Mouse (Mus musculus) embryo, embryonic 9.5 days (tissue): Measurements from ENCODE around the gene Cxcl9.
"Not testable (repeated sequence)": the region's sequence is repeated elsewhere in the genome, so short reads cannot be mapped to it uniquely, and the experiment has no call there.

Source experiments
- DNase-seq: peaks from one replicate; pipeline ENCODE4 v3.0.0-alpha.2; 2017; ENCODE audit errors: extremely low spot score

Gene Cxcl9

DNA sequence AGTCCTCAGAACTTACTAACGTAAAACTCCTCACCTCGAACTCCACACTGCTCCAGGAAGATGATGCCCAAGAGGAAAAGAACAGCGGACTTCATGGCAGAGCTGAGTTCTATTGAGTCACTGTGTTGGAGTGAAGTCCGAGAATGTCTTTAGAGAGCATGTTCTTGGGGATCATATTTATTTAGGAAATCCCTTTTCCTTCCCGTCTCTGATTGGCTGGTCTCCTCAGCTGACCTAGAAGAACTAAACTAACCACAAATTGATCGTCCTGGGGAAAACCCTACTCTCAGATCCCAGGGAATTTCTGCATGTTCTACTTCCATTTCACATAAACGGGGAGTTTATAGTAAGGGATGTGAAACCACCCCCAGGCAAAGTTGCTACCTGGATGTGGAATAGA lies at the start of gene Cxcl9:
Gene Cxcl9 (minus strand): TSS at position 151 of the 400 bp plus-strand sequence.
- DNase-seq: no peak

DNA sequence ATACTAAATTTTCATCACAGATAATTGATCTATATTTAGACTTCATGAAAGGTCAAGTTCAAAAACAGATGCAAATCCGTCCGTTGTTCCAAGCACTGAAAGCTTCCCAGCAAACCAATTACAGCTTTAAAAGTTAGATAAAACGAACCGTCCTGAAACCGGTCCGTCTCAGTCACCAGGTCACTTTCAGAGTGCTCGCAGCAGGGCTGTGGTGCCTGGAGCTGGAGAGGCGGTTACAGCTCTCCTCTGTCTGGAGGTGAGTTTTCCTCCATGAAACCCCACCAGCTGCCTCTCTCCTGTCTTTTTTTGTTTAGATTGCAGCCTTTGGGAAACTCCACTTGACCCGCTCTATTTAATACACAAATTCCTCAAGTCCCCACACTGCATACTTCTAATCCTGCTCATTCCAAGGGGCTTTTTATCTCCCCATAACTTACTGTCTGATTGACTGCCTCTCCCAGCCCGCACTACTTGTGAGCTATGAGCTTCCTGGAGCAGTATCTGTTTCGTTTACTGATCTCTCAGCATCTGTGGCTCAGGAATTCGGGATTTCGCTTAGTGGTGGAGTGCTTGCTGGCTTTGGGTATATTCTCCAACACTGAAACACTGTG lies 49.0 kb upstream of the Cxcl9 start:
- DNase-seq: no peak

- no peak for DNase-seq
These were observed 47.5 kb upstream of the Cxcl9 start for GRCm38 (mm10) chr5:92375368-92375767.

DNA sequence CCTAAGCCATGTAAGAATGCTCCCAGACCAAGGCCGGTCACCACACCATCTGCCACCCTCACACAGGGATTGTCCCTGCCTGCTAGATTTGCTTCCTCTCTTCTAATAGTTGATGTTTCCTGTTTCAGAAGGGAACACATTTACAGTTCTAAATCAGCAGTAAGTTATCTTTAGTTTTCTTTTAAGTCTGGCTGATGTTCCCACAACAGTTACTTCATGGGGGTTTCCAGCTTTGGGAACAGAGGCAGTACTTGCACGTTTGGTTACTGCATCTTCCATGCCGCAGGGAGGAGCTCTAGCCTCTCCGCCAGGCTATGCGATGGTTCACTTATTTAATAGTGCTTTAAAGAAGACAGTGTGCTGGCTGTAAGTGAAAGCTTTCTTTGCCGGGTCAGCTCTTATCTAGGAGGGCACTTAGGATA lies 46.9 kb upstream of the Cxcl9 start:
- DNase-seq: no peak

GRCm38 (mm10) chr5:92372605-92373004 lies 44.7 kb upstream of the Cxcl9 start:
- DNase-seq: no peak

DNA sequence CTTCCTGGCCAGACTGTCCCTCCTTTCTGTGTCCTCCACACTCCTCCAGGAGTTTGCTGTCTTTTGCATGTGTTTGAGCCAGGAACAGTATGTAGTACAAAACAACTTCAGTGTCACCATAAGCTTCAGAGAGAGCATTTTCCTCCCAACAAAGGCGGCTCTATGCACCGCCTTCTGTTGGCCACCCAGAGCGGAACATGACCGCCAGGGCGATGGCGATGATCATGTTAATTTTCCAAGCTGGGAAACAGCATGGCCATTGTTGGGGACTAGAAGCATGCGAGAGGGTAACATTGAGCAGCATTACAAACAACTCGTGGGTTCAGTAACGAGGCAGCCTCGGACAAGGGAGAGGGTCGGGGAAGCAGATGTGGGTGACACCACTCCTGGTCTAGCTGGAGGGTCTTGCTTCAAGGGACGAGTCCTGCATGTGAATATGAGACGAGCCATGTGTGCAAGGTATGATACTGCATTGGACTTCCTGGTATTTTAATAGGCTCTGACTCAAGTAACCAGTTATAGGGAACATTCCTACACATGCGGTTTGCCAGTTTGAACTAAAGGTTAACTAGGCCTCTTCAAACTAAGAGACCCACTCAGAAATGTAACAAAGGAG lies 43.6 kb upstream of the Cxcl9 start:
- no peak for DNase-seq

GRCm38 (mm10) chr5:92370891-92371290 lies 43.0 kb upstream of the Cxcl9 start:
- no peak for DNase-seq

DNA sequence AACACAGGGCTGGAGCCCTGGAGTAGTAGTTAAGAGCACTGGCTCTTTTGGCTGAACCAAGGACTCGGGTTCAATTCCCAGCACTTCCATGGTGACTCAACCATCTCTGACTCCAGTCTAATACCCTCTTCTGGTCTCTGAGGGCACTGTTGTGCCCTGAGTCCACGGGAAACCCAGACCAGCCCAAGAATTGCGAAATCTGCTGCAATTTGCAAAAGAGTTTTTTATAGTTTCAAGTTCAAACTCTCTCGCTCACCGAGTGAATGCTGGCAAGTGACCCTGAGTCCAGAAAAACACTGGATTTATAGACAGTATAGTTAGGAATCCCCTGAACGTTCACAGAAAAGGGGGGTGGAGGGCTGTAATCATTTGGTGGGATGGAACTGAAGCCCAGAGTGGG lies 42.5 kb upstream of the Cxcl9 start:
- DNase-seq: no peak

DNA sequence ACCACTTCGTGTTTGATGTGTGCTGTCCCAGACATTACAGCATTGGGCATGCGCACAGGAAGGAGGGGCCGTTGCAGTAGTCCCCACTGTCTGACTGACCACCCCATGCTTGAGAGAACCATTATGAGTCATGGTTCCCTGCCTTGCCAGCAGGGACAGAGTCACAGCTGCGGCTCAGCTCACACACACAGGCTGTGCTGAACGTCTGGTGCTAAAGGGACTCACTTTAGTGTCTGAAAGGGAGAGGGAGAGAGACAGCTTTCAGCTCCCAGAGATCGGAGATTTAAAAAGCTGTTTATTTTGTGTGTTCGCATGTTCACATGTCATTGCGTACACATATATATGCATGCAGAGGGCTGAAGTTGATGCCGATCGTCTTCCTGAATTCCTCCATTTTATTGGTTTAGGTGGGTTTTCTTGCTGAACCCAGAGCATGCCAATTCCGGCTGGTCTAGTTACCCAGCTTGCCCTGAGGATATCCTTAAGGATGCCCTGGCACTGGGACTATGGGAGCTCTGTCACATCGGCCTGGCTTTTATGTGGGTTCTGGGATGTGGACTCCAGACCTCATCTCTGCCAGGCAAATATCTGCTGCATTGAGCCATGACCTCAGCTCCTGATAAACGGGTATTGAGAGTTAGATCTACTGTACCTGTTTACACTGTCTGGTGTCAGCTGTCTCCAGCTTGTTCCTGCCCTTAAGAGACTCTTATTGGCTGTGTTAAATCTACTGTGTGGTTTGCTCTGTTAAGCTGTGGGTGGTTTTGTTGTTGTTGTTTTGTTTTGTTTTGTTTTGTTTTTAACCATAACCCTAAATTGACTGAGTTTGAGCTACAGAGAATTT lies 41.5 kb upstream of the Cxcl9 start:
- no peak for DNase-seq

DNA sequence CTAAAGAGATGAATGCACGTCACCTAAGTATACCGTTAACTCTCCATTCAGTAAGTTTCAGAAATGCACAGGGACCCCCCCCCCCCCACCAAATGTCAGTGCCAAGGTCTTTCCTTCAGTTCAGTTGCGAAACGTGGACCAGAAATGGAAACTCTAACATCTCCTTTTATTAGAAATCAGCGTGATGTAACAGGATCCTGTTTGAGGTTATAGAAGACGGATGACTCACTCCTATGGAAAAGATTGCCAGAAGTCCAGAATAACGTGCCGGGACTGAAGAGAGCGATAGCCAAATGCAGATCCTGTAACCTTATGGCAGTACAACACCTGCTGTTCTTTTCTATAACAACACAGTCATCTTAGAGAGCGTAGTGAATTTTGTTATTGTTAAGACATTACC lies 40.5 kb upstream of the Cxcl9 start:
- DNase-seq: no peak

DNA sequence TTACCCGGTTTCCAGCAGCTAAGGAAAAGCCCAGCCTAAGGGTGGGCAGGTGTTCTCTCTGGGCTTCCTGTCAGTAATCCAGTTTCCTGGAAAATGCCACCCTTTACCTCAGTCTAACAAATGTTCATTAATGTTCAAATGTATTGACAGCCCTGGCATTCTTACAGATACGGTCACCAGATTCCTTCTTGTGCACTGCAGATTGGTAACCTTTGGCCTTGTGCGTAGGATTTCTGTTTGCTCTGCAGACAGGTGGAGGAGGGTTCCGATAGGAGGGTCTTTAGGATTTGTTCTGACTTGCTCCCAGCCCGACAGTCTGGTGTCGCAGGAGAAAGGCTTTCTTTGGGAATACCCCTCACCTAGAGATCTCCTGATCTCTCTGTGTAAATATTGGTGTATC lies 38.7 kb upstream of the Cxcl9 start:
- DNase-seq: no peak

DNA sequence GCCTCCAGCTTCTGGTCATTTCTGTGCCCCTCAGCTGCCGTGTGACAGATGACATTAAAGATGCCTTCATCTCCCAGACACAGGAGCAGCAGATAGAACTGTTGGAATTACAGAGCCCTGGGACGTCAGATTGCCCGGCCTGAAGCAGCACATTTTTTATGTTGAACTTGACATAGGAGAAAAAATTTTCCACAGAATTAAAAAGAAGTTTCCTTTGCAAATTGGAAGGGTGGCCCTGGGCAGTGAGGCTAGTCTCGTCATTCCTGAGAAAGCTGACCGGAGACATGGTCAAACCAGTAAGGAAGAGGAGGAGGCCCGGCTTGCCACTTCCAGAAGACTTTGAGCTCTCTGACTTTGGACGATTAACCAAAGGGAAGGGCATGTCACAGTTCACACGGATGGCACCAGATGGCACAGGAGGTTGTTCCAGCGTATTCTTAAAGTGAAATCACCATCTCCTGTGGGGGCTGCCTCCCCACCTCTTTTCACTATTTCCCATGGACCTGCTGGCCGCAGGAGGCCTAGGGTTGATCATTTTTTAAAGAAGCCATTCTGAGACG lies 37.3 kb upstream of the Cxcl9 start:
- no peak for DNase-seq

DNA sequence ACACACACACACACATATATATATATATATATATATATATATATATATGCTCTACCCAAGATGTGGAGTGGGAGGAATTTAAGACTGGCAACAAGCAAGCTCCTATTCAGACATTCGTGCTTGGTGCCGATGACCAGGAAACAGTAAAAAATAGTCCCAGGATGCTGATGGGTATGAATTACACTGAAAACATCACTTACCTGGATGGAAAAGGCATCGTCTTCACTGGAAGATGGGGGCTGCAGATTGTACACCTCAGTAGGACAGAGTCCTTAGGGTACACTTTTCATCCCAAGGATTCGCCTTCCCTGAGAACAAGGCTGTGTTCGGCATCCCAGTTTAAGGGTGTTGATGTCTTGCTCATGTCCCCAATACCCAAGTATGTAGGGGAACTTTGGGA lies 36.1 kb upstream of the Cxcl9 start:
- DNase-seq: no peak

- no peak for DNase-seq
These were observed 35.3 kb upstream of the Cxcl9 start for GRCm38 (mm10) chr5:92363179-92363578.

DNA sequence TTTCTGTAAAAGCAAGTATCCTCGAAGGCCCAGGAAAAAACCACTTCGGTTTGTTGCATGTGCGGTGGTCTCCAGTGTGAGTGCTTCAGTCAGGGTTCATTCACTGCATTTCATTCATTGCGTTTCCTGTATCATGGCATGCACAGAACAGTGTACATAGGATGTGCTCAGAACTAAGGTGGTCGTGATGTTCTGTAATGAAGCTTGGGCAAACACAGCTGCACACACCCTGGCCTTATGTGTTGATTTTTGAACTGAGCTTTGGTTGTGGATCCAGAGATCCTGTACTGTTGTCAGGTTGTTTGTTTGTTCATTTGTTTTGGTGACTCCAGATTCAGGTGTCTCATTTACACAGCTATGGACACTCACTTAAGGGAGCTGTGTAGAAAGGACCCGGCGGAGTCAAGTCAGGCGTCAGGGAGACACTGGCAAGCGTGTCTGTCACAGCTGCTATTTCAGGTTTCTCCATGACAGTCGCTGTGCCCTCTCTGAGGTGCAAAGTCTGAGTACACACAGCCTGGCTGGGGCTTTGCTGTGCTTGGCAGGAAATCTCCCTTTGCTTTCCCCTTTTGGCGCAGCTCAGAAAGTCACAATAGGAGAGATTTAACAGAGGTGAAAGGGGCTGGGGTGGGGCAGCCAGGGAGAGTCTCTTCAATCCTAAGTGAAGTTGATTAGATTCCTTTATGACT lies 31.0 kb upstream of the Cxcl9 start:
- DNase-seq: no peak

GRCm38 (mm10) chr5:92358033-92358432 lies 30.2 kb upstream of the Cxcl9 start:
- no peak for DNase-seq

DNA sequence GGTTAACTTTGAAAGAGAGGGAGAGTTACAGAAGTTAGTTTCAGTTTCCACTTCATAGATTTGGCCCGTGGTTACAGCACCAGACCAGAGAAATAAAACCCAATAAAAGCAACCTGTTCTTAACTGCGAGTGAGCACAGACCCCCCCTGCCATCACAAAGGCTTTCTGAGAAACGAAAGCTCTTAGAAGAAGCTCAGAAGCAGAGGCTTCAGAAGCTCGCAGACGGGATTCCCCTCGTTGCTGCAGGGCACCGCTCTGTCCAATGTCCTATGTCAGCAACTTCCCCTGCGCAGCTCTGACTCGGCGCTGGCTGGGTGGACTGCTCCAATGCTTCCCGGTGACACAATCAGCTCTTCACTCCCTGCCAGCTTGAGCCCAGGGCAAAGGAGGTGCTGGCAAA lies 25.6 kb upstream of the Cxcl9 start:
- no peak for DNase-seq

DNA sequence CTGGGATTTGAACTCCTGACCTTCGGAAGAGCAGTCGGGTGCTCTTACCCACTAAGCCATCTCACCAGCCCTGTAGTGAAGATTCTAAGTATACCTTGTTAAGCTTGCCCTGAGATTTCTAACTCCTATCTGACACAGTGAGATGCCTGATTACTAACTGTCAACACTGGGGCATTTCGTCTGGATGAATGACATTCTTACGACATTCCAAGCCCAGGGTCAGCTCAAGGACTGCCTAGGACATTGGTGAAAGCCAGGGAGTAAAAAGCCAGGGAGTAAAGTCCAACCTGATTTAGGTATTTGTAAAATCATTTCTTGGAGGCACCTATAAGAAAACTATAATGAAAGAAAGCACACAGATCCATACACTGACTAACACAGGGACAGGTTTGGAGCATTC lies 24.8 kb upstream of the Cxcl9 start:
- DNase-seq: not testable (repeated sequence)

DNA sequence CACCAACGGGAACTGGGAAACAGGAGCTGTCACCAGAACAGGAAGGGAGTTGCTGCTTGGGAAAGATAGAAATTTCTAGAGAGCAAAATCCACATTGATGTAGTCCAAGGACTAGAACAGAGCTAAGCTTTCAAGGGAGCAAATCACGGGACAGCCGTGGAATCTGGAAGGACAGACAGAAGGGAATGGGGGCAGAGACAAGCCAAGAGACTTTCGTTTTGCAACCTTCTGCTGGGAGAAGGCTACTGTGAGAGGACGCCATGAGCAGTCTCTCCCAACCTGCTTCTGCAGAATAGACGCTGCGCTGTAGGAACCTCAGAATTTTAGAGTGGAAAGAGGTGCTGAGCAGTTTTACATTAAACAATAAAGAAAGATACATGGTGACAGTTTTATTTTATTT lies 21.9 kb upstream of the Cxcl9 start:
- no peak for DNase-seq

- peak; percentile 41 for DNase-seq
These were observed 21.0 kb upstream of the Cxcl9 start, which contains the start of gene Cxcl10 for GRCm38 (mm10) chr5:92348794-92349413. Cxcl10 (minus strand) TSS chr5:92348889.

DNA sequence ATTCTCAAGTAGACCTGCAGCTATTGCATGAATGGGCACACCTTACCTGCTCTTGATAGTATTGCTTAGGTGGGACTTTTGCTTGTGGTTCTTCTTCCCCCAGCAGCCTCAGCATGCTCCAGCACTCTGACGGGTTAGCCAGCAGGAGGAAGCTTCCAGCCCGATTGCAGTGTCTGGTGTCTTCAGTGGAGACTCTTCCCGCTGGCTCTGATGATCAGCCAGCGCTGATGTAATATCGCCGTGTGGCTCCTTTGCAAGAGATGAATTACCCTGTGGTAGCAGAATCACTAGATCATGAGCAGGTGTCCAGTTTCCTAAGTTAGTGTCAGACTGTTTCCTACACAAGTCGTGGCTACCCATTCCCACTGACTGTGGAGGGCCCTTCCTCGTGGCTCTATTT lies 17.1 kb upstream of the Cxcl9 start:
- DNase-seq: no peak

- DNase-seq: no peak
These were observed 12.7 kb upstream of the Cxcl9 start for GRCm38 (mm10) chr5:92340606-92341005.
